Mouse (Mus musculus) embryonic facial prominence, embryonic 14.5 days (tissue): Measurements from ENCODE around the gene Sebox. TPM values are rescaled to one million over a fixed set of nuclear protein-coding genes. Genes with fewer than 3 reads are reported as not detected.

ENCODE experiments used
- ATAC-seq: fragments of 200-750 bp; cut with Nextera tagmentation; 2 replicates; pipeline ENCODE4 v1.8.0; 2017; ENCODE audit warnings: low read depth, moderate number of reproducible peaks, moderate TSS enrichment
- DNase-seq: peaks from one replicate; pipeline ENCODE4 v3.0.0-alpha.2; 2015; ENCODE audit warnings: low spot score
- H3K27ac ChIP-seq: fragments of 300-500 bp; sonication (generic); replicated peaks from 2 replicates; pipeline ENCODE4 v1.5.1; 2014; ENCODE audit warnings: low read depth, mild to moderate bottlenecking, low read length, moderate library complexity
- H3K27me3 ChIP-seq: fragments of 300-500 bp; sonication (generic); replicated peaks from 2 replicates; pipeline ENCODE4 v1.6.1; 2014; ENCODE audit warnings: low read length; ENCODE audit not compliant: control insufficient read depth, insufficient read depth
- H3K36me3 ChIP-seq: fragments of 300-500 bp; sonication (generic); 2 replicates; pipeline ENCODE4 v1.6.1; 2014; ENCODE audit warnings: low read length, mixed read lengths; ENCODE audit not compliant: control insufficient read depth, insufficient read depth
- H3K4me1 ChIP-seq: fragments of 300-500 bp; sonication (generic); 2 replicates; pipeline ENCODE4 v1.6.1; 2014; ENCODE audit warnings: antibody characterized with exemption, low read length; ENCODE audit not compliant: control insufficient read depth, insufficient read depth
- H3K4me2 ChIP-seq: fragments of 300-500 bp; sonication (generic); 2 replicates; pipeline ENCODE4 v1.6.1; 2014; ENCODE audit warnings: low read depth, mild to moderate bottlenecking, low read length, moderate library complexity, mixed read lengths
- H3K4me3 ChIP-seq: fragments of 300-500 bp; sonication (generic); 2 replicates; pipeline ENCODE4 v1.5.1; 2014; ENCODE audit warnings: low read depth, mild to moderate bottlenecking, low read length
- H3K9ac ChIP-seq: fragments of 300-500 bp; sonication (generic); 2 replicates; pipeline ENCODE4 v1.6.1; 2014; ENCODE audit warnings: low read depth, mild to moderate bottlenecking, low read length, moderate library complexity, mixed read lengths
- H3K9me3 ChIP-seq: fragments of 300-500 bp; sonication (generic); 2 replicates; pipeline ENCODE4 v1.6.1; 2016; ENCODE audit warnings: low read length; ENCODE audit not compliant: control insufficient read depth
- WGBS: fragments of 180-500 bp; shearing (Covaris S2); extraction: QIAGEN DNeasy Blood & Tissue Kit; methylation state at CpG from one replicate; pipeline ENCODE4 v1.1.7; 2014; 5-methylcytosine and 5-hydroxymethylcytosine counted together
- polyA plus RNA-seq: library from polyadenylated mRNA; unstranded; fragments of >200 nt; fragmentation: Nextera tagmentation; extraction: Ambion mirVana; gene quantifications from 2 replicates; pipeline ENCODE4 v1.2.1, GENCODE M21; 2014

The Sebox gene
- polyA plus RNA-seq, 1 experiment from 2014 or later = 0.17 TPM

- Histone ChIP-seq H3K27ac (peak overlapping the region; percentile 96), H3K4me3 (peak overlapping the region; percentile 78), H3K9ac (peak overlapping the region; percentile 88), H3K9me3 (peaks cover 4% of the 10 kb centered on the region; the same call in 1 of the 2 replicates), H3K4me1 (peaks cover 10% of the 10 kb centered on the region), H3K4me2 (peak overlapping the region; percentile 91), H3K36me3 (no peaks in the 10 kb centered on the region), H3K27me3 (no peaks in the 10 kb centered on the region)
- no peak for ATAC-seq
- WGBS = 19% methylated on average over 9 of the region's 9 CpGs
- peak; percentile 47 for DNase-seq
Observed at GRCm38 (mm10) chr11:78465116-78465515, 38.1 kb upstream of the Sebox start.

GRCm38 (mm10) chr11:78465568-78466180 lies 37.6 kb upstream of the Sebox start, which contains the start of gene Slc46a1:
Slc46a1 (plus strand) TSS chr11:78465697.
- peak within 1 kb of the TSS; percentile 91 for H3K4me2 ChIP-seq
- peaks cover 4% of the 10 kb centered on the region; the same call in 1 of the 2 replicates for H3K9me3 ChIP-seq
- peak within 1 kb of the TSS; percentile 96 for H3K27ac ChIP-seq
- H3K36me3 ChIP-seq = no peaks in the 10 kb centered on the region
- ATAC-seq (peak; percentile 98), DNase-seq (peak; percentile 97)
- H3K9ac ChIP-seq = peak within 1 kb of the TSS; percentile 88
- H3K27me3 ChIP-seq = no peaks in the 10 kb centered on the region
- peaks cover 10% of the 10 kb centered on the region for H3K4me1 ChIP-seq
- WGBS = under 1% methylated on average over 41 of the region's 41 CpGs
- H3K4me3 ChIP-seq = peak within 1 kb of the TSS; percentile 78

- Histone ChIP-seq H3K9me3 (peaks cover 4% of the 10 kb centered on the region; the same call in 1 of the 2 replicates), H3K4me1 (peaks cover 10% of the 10 kb centered on the region), H3K27me3 (no peaks in the 10 kb centered on the region), H3K4me3 (peak overlapping the region; percentile 78), H3K4me2 (peak overlapping the region; percentile 91), H3K36me3 (no peaks in the 10 kb centered on the region), H3K9ac (peak overlapping the region; percentile 88), H3K27ac (peak overlapping the region; percentile 96)
- WGBS = 68% methylated on average over 23 of the region's 23 CpGs
- ATAC-seq = no peak
- no peak for DNase-seq
Observed at GRCm38 (mm10) chr11:78466242-78466912, 36.9 kb upstream of the Sebox start.

GRCm38 (mm10) chr11:78467515-78467914 lies 35.7 kb upstream of the Sebox start:
- no peaks in the 10 kb centered on the region for H3K36me3 ChIP-seq
- no peak overlapping the region for H3K27ac ChIP-seq
- no peak overlapping the region for H3K9ac ChIP-seq
- DNase-seq = no peak
- H3K4me3 ChIP-seq = no peak overlapping the region
- 78% methylated on average over 7 of the region's 7 CpGs for WGBS
- no peak overlapping the region for H3K4me2 ChIP-seq
- no peak for ATAC-seq
- H3K4me1 ChIP-seq = peaks cover 10% of the 10 kb centered on the region
- H3K9me3 ChIP-seq = no peaks in the 10 kb centered on the region
- no peaks in the 10 kb centered on the region for H3K27me3 ChIP-seq

- H3K27ac ChIP-seq = no peak overlapping the region
- H3K4me3 ChIP-seq = no peak overlapping the region
- no peak overlapping the region for H3K4me2 ChIP-seq
- 44% methylated on average over 3 of the region's 3 CpGs for WGBS
- H3K36me3 ChIP-seq = no peaks in the 10 kb centered on the region
- DNase-seq (no peak), ATAC-seq (no peak)
- peaks cover 10% of the 10 kb centered on the region for H3K4me1 ChIP-seq
- H3K27me3 ChIP-seq = no peaks in the 10 kb centered on the region
- H3K9me3 ChIP-seq = no peaks in the 10 kb centered on the region
- 0 out of 2 replicates have a peak overlapping the region, but pooled peaks have one; percentile 8 for H3K9ac ChIP-seq
Observed at GRCm38 (mm10) chr11:78467932-78468331, 35.3 kb upstream of the Sebox start.

- 89% methylated on average over 10 of the region's 10 CpGs for WGBS
- no peaks in the 10 kb centered on the region for H3K36me3 ChIP-seq
- no peak for DNase-seq
- no peaks in the 10 kb centered on the region for H3K9me3 ChIP-seq
- no peak overlapping the region for H3K9ac ChIP-seq
- no peaks in the 10 kb centered on the region for H3K27me3 ChIP-seq
- ATAC-seq = no peak
- peaks cover 1% of the 10 kb centered on the region; the same call in 1 of the 2 replicates for H3K4me1 ChIP-seq
- no peak overlapping the region for H3K27ac ChIP-seq
- no peak overlapping the region for H3K4me3 ChIP-seq
- no peak overlapping the region for H3K4me2 ChIP-seq
Observed at GRCm38 (mm10) chr11:78471326-78472103, 31.7 kb upstream of the Sebox start.

GRCm38 (mm10) chr11:78475289-78475688 lies 28.0 kb upstream of the Sebox start:
- H3K27me3 ChIP-seq = no peaks in the 10 kb centered on the region
- H3K4me1 ChIP-seq = no peaks in the 10 kb centered on the region
- H3K9me3 ChIP-seq = no peaks in the 10 kb centered on the region
- DNase-seq (no peak), ATAC-seq (no peak)
- no peak overlapping the region for H3K4me2 ChIP-seq
- H3K4me3 ChIP-seq = no peak overlapping the region
- H3K36me3 ChIP-seq = no peaks in the 10 kb centered on the region
- H3K27ac ChIP-seq = no peak overlapping the region
- WGBS = 78% methylated on average over 3 of the region's 3 CpGs
- no peak overlapping the region for H3K9ac ChIP-seq

GRCm38 (mm10) chr11:78483639-78484038 lies 19.6 kb upstream of the Sebox start:
- no peaks in the 10 kb centered on the region for H3K36me3 ChIP-seq
- no peak for DNase-seq
- ATAC-seq = no peak
- H3K27me3 ChIP-seq = peaks cover 22% of the 10 kb centered on the region
- WGBS = 62% methylated on average over 7 of the region's 7 CpGs
- H3K4me3 ChIP-seq = no peak overlapping the region
- H3K27ac ChIP-seq = no peak overlapping the region
- no peak overlapping the region for H3K4me2 ChIP-seq
- H3K4me1 ChIP-seq = no peaks in the 10 kb centered on the region
- H3K9ac ChIP-seq = no peak overlapping the region
- no peaks in the 10 kb centered on the region for H3K9me3 ChIP-seq
